Mouse (Mus musculus) G1E (cell line): Measurements from ENCODE around the gene Mier2. TPM values are rescaled to one million over a fixed set of nuclear protein-coding genes. Genes with fewer than 3 reads are reported as not detected.

Experiments used
- ATAC-seq: 2 replicates; pipeline ENCODE4 v1.8.0; 2016; ENCODE audit warnings: mild to moderate bottlenecking; ENCODE audit not compliant: insufficient number of reproducible peaks, poor library complexity, low FRiP score, severe bottlenecking; ENCODE audit errors: extremely low read depth
- DNase-seq: peaks from one replicate; pipeline ENCODE4 v3.0.0; 2012; ENCODE audit warnings: low spot score
- H3K27me3 ChIP-seq: 2 replicates; pipeline ENCODE4 v1.6.1; 2012; ENCODE audit warnings: mild to moderate bottlenecking, low read length, inconsistent platforms; ENCODE audit not compliant: insufficient read depth
- H3K36me3 ChIP-seq: replicated peaks from 2 replicates; pipeline ENCODE3; 2012; ENCODE audit warnings: mild to moderate bottlenecking, inconsistent platforms
- H3K4me1 ChIP-seq: 2 replicates; pipeline ENCODE4 v1.6.1; 2012; ENCODE audit warnings: low read depth, low read length, inconsistent platforms, mixed read lengths; ENCODE audit not compliant: insufficient read depth
- H3K4me3 ChIP-seq: 2 replicates; pipeline ENCODE4 v1.5.1; 2012; ENCODE audit warnings: low read depth, mild to moderate bottlenecking, inconsistent platforms, low read length, moderate library complexity, mixed read lengths
- H3K9me3 ChIP-seq: replicated peaks from 2 replicates; pipeline ENCODE4 v1.6.1; 2012; ENCODE audit warnings: inconsistent platforms
- CTCF ChIP-seq: IDR thresholded peaks from 2 replicates; pipeline ENCODE4 v1.5.1; 2012; ENCODE audit warnings: low read depth, low read length, inconsistent platforms, mixed read lengths
- GATA1 ChIP-seq: IDR thresholded peaks from 2 replicates; pipeline ENCODE4 v1.6.1; 2012; ENCODE audit warnings: borderline replicate concordance, low read length, inconsistent platforms, mixed read lengths
- GATA2 ChIP-seq: IDR thresholded peaks from 2 replicates; pipeline ENCODE4 v1.6.1; 2012; ENCODE audit warnings: low read depth, low read length, inconsistent platforms, borderline replicate concordance
- POLR2AphosphoS5 ChIP-seq: IDR thresholded peaks from 2 replicates; pipeline ENCODE4 v1.6.1; 2012; ENCODE audit warnings: low read depth, low read length, inconsistent platforms; ENCODE audit not compliant: insufficient replicate concordance
- TAL1 ChIP-seq: conservative IDR thresholded peaks from 2 replicates; pipeline ENCODE4 v1.6.1; 2012; ENCODE audit warnings: low read depth, low read length, inconsistent platforms, mixed read lengths
- polyA plus RNA-seq: library from polyadenylated mRNA; stranded (reverse); fragments of >175 nt; gene quantifications from 2 replicates; pipeline ENCODE4 v1.2.3, GENCODE M21; 2012
- total RNA-seq, 2 experiments: library from RNA; stranded (forward) in 1 of 2; stranded (reverse) in 1 of 2; fragments of 200-1000 nt in 1 of 2; fragments of >200 nt in 1 of 2; fragmentation: Nextera tagmentation in 1 of 2; gene quantifications; 2 replicates each; pipeline ENCODE4 v1.2.3; 2014 to 2017

The Mier2 gene
- total and polyA plus RNA-seq, 3 experiments, result 0.05 TPM; not detected in 2

GRCm38 (mm10) chr10:79594111-79594510, 39.1 kb upstream of the Mier2 start:
- H3K4me1 ChIP-seq, result 0 out of 2 replicates have a peak, but pooled peaks cover 2% of the 10 kb centered on the region
- H3K27me3 ChIP-seq, result peaks cover 8% of the 10 kb centered on the region; the same call in 1 of the 2 replicates
- TF ChIP-seq POLR2AphosphoS5 (no peak), GATA2 (no peak), GATA1 (no peak), TAL1 (no peak), CTCF (no peak)
- no peak overlapping the region for H3K4me3 ChIP-seq
- ATAC-seq, result no peak
- no peak for DNase-seq
- no peaks in the 10 kb centered on the region for H3K9me3 ChIP-seq
- H3K36me3 ChIP-seq, result no peaks in the 10 kb centered on the region

DNA sequence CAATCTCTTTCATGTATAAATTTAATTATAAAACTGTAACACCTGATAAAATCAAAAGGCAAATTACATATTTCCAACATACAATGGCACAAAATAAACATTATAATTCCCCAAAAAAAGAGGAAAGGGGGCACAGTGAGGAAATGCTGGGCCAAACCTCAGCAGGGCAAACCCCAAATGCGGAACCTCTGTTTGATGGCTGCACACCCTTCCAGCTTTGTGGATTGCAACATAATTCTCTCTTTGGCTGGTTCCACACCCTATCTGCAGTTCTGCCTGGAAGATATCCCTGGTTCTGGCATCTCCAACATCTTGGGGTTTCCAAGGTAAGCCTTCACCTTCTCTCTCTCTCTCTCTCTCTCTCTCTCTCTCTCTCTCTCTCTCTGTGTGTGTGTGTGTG, 35.7 kb upstream of the Mier2 start:
- Histone ChIP-seq H3K4me1 (0 out of 2 replicates have a peak, but pooled peaks cover 2% of the 10 kb centered on the region), H3K27me3 (peaks cover 7% of the 10 kb centered on the region), H3K4me3 (no peak overlapping the region), H3K36me3 (no peaks in the 10 kb centered on the region), H3K9me3 (no peaks in the 10 kb centered on the region)
- DNase-seq, result no peak
- no peak for ATAC-seq
- TF ChIP-seq CTCF (no peak), GATA1 (no peak), GATA2 (no peak), POLR2AphosphoS5 (no peak), TAL1 (no peak)

- Histone ChIP-seq H3K9me3 (no peaks in the 10 kb centered on the region), H3K36me3 (no peaks in the 10 kb centered on the region), H3K4me3 (no peak overlapping the region), H3K27me3 (peaks cover 5% of the 10 kb centered on the region; the same call in 1 of the 2 replicates), H3K4me1 (no peaks in the 10 kb centered on the region)
- ATAC-seq, result no peak
- DNase-seq, result no peak
- TF ChIP-seq GATA1, result no peak
Observed at GRCm38 (mm10) chr10:79587752-79588126, 32.7 kb upstream of the Mier2 start.

DNA sequence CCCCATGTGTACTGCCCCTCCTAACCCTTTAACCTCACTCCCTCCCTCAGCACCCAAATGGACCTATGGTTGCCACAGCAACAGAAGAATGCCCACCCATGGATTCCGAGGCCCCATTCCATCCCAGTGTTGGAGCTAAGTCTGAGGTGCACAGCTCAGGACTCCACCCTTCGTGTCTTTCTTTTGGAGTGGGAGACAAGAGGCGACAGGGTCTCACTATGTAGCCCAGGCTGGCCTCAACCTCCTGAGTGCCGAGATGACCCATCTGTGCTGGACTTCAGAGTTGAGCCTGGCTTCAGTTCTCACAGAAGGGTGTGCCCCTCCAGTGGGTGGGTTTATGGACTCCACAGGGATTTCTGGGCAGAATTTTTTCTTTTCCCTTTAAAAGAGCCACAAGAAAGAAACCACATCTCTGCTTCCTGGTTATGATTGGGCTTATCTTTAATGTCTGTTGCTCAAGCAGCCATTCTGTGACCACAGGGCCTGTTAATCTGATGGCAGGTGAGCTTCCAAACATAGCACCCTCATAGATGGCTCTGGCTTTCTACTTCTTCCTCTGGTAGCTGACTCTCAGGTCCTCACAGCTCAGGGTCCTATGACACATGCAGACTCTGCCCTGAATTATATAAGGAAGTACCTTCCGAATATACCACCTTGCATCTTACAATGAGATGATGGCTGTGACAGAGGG, 32.2 kb upstream of the Mier2 start, which contains the start of gene Theg:
TSS of gene Theg (minus strand) at position 271 of the 691 bp plus-strand sequence.
- no peak for ATAC-seq

GRCm38 (mm10) chr10:79586243-79586642, 31.2 kb upstream of the Mier2 start:
- DNase-seq (no peak), ATAC-seq (no peak)
- Histone ChIP-seq H3K27me3 (peaks cover 5% of the 10 kb centered on the region; the same call in 1 of the 2 replicates), H3K4me1 (no peaks in the 10 kb centered on the region), H3K36me3 (no peaks in the 10 kb centered on the region), H3K9me3 (no peaks in the 10 kb centered on the region), H3K4me3 (no peak overlapping the region)
- TF ChIP-seq GATA1 (no peak), CTCF (no peak), TAL1 (no peak), POLR2AphosphoS5 (no peak), GATA2 (no peak)

More for the DNA sequence above, 32.2 kb upstream of the Mier2 start, which contains the start of gene Theg:
- TF ChIP-seq CTCF (no peak), GATA2 (no peak), POLR2AphosphoS5 (no peak), GATA1 (no peak), TAL1 (no peak)
- no peaks in the 10 kb centered on the region for H3K36me3 ChIP-seq
- H3K9me3 ChIP-seq, result no peaks in the 10 kb centered on the region
- no peak within 1 kb of the TSS for H3K4me3 ChIP-seq
- H3K27me3 ChIP-seq, result peaks cover 5% of the 10 kb centered on the region; the same call in 1 of the 2 replicates
- H3K4me1 ChIP-seq, result no peaks in the 10 kb centered on the region
- no peak for DNase-seq

- no peaks in the 10 kb centered on the region for H3K9me3 ChIP-seq
- no peaks in the 10 kb centered on the region for H3K4me1 ChIP-seq
- DNase-seq (no peak), ATAC-seq (no peak)
- H3K4me3 ChIP-seq, result no peak overlapping the region
- H3K27me3 ChIP-seq, result peaks cover 5% of the 10 kb centered on the region; the same call in 1 of the 2 replicates
- H3K36me3 ChIP-seq, result no peaks in the 10 kb centered on the region
- TF ChIP-seq GATA2 (no peak), POLR2AphosphoS5 (no peak), GATA1 (no peak), CTCF (no peak), TAL1 (no peak)
Observed at GRCm38 (mm10) chr10:79585723-79586122, 30.7 kb upstream of the Mier2 start.
